Comparison of ENCODE assay signal across 24 mouse cellular contexts in the genomic region with DNA sequence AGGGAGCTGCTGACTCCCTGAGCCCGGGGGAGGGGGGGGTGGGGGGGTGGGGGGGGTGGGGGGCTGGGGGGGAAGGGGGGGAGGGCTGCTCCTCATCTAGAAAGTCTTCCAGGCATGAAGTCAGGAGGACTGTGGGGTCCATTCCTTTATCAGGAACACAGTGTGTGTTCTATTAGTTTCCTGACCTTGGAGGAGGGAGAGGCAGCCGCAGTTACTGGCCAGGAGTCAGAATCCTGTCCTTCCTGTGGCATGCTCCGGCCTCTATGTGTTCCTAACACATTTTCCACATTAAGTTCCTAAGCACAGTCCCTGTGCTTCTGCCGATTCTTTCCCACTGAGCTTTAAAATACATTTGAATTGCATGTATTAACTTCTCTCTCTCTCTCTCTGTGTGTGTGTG. TPM values are rescaled to one million over a fixed set of nuclear protein-coding genes. Genes with fewer than 3 reads are reported as not detected.
DNase-seq lines count a peak whose midpoint lies in the region; ATAC-seq and TF ChIP-seq lines count a peak whose summit lies in the region.
"Had no signal": no experiment of that assay in that cellular context is flagged by ENCODE, and none has a peak within 500 bp of the region (broad histone marks: within the 10 kb centered on the region; RNA-seq: fewer than 3 reads in every experiment).

No protein-coding gene starts in this region.

- no peak for DNase-seq in hindbrain, embryonic 10.5 days (ENCODE audit: low spot score)
- no peak for DNase-seq in hindbrain, postnatal 0 days (ENCODE audit: low spot score)
- peak; percentile 28 to 48 for DNase-seq in kidney, postnatal 4 days
- DNase-seq in kidney, adult 8-10 months, result no peak
- DNase-seq in midbrain, embryonic 11.5 days (ENCODE audit: low spot score, missing footprints), result peak; percentile 33
- DNase-seq in midbrain, embryonic 10.5 days (ENCODE audit: low spot score), result no peak
- no peak for DNase-seq in c-Kit-positive CD71-positive TER-119-positive erythroid progenitor cells, embryonic 14.5 days (ENCODE audit: low spot score)
- DNase-seq: cerebellum, adult 11 months; cerebellum, adult 9-10 months; cerebellum, postnatal 36 days; gastrocnemius, postnatal 10 days; liver, embryonic 13.5 days; right cerebral cortex, adult 18-20 months; spleen, adult 18-20 months; thymus, postnatal 14 days had no signal

- ATAC-seq in hindbrain, postnatal 0 days, result no peak
- no peak for ATAC-seq in midbrain, embryonic 11.5 days (ENCODE audit: low FRiP score)
- ATAC-seq: CD4-positive, CD25-positive, alpha-beta regulatory T cell, adult 4 months; forebrain, embryonic 13.5 days; intestine, embryonic 16.5 days; midbrain, embryonic 15.5 days had no signal

- peaks cover 19% of the 10 kb centered on the region for H3K36me3 ChIP-seq in hindbrain, embryonic 10.5 days
- H3K36me3 ChIP-seq in hindbrain, postnatal 0 days (ENCODE audit: insufficient read depth, low read length), result no peaks in the 10 kb centered on the region
- no peaks in the 10 kb centered on the region; the same call in 1 of the 2 replicates for H3K36me3 ChIP-seq in midbrain, embryonic 11.5 days (ENCODE audit: control insufficient read depth, insufficient read depth, low read length)
- H3K36me3 ChIP-seq in midbrain, embryonic 10.5 days, result peaks cover 43% of the 10 kb centered on the region
- H3K36me3 ChIP-seq: hindbrain, embryonic 12.5 days; liver, embryonic 13.5 days; lung, embryonic 15.5 days; midbrain, embryonic 15.5 days; neural tube, embryonic 15.5 days had no signal

- no peak overlapping the region for H3K4me3 ChIP-seq in hindbrain, embryonic 10.5 days
- no peak overlapping the region for H3K4me3 ChIP-seq in hindbrain, postnatal 0 days (ENCODE audit: low read length)
- H3K4me3 ChIP-seq in midbrain, embryonic 11.5 days (ENCODE audit: low read depth, low read length), result no peak overlapping the region
- H3K4me3 ChIP-seq in midbrain, embryonic 10.5 days, result no peak overlapping the region
- H3K4me3 ChIP-seq: forebrain, embryonic 13.5 days; hindbrain, embryonic 12.5 days; limb, embryonic 15.5 days; liver, embryonic 13.5 days; lung, embryonic 15.5 days; midbrain, embryonic 15.5 days; neural tube, embryonic 15.5 days had no signal

- no peak for TF ChIP-seq CTCF in hindbrain, postnatal 0 days (IDR thresholded peaks at IDR 0.05; ENCODE audit: low read depth)

- WGBS in hindbrain, embryonic 10.5 days, result 73% methylated on average over 4 of the region's 4 CpGs
- WGBS in hindbrain, postnatal 0 days, result 57% methylated on average over 3 of the region's 4 CpGs
- WGBS in midbrain, embryonic 11.5 days, result 83% methylated on average over 3 of the region's 4 CpGs
- WGBS in midbrain, embryonic 10.5 days, result 70% methylated on average over 4 of the region's 4 CpGs

- H3K4me2 ChIP-seq in hindbrain, postnatal 0 days (ENCODE audit: low read depth, low read length), result no peak overlapping the region
- H3K4me2 ChIP-seq in midbrain, embryonic 11.5 days, result no peak overlapping the region
- H3K4me2 ChIP-seq: forebrain, embryonic 13.5 days; hindbrain, embryonic 12.5 days; limb, embryonic 15.5 days; liver, embryonic 13.5 days; lung, embryonic 15.5 days; midbrain, embryonic 15.5 days; neural tube, embryonic 15.5 days had no signal

- no peak overlapping the region for H3K9ac ChIP-seq in hindbrain, postnatal 0 days (replicated peaks; ENCODE audit: low read length)
- no peak overlapping the region for H3K9ac ChIP-seq in midbrain, embryonic 11.5 days (ENCODE audit: low read length)
- H3K9ac ChIP-seq: forebrain, embryonic 13.5 days; hindbrain, embryonic 12.5 days; limb, embryonic 15.5 days; liver, embryonic 13.5 days; lung, embryonic 15.5 days; midbrain, embryonic 15.5 days; neural tube, embryonic 15.5 days had no signal

- peak overlapping the region; percentile 12; the same call in 1 of the 2 replicates for H3K27ac ChIP-seq in hindbrain, embryonic 10.5 days
- no peak overlapping the region for H3K27ac ChIP-seq in hindbrain, postnatal 0 days
- H3K27ac ChIP-seq in midbrain, embryonic 11.5 days (ENCODE audit: low read depth, low read length), result no peak overlapping the region
- H3K27ac ChIP-seq in midbrain, embryonic 10.5 days (replicated peaks), result no peak overlapping the region
- H3K27ac ChIP-seq: forebrain, embryonic 13.5 days; hindbrain, embryonic 12.5 days; limb, embryonic 15.5 days; liver, embryonic 13.5 days; lung, embryonic 15.5 days; macrophage; midbrain, embryonic 15.5 days; neural tube, embryonic 15.5 days had no signal

- H3K4me1 ChIP-seq in hindbrain, embryonic 10.5 days (replicated peaks), result peaks cover 20% of the 10 kb centered on the region
- no peaks in the 10 kb centered on the region for H3K4me1 ChIP-seq in hindbrain, postnatal 0 days (ENCODE audit: insufficient read depth, low read length)
- no peaks in the 10 kb centered on the region for H3K4me1 ChIP-seq in midbrain, embryonic 11.5 days (ENCODE audit: control insufficient read depth, insufficient read depth, low read length)
- H3K4me1 ChIP-seq in midbrain, embryonic 10.5 days, result peaks cover 3% of the 10 kb centered on the region; the same call in 1 of the 2 replicates
- H3K4me1 ChIP-seq: forebrain, embryonic 13.5 days; lung, embryonic 15.5 days; midbrain, embryonic 15.5 days; neural tube, embryonic 15.5 days had no signal

- H3K9me3 ChIP-seq in hindbrain, embryonic 10.5 days, result peaks cover 7% of the 10 kb centered on the region; the same call in 1 of the 2 replicates
- no peaks in the 10 kb centered on the region for H3K9me3 ChIP-seq in hindbrain, postnatal 0 days (ENCODE audit: low read length)
- no peaks in the 10 kb centered on the region for H3K9me3 ChIP-seq in midbrain, embryonic 11.5 days (ENCODE audit: control insufficient read depth, low read length)
- H3K9me3 ChIP-seq in midbrain, embryonic 10.5 days (replicated peaks), result peaks cover 11% of the 10 kb centered on the region; the same call in 1 of the 2 replicates
- H3K9me3 ChIP-seq: hindbrain, embryonic 12.5 days; limb, embryonic 15.5 days; liver, embryonic 13.5 days; lung, embryonic 15.5 days; midbrain, embryonic 15.5 days had no signal

- no peaks in the 10 kb centered on the region for H3K27me3 ChIP-seq in hindbrain, embryonic 10.5 days (ENCODE audit: insufficient read depth, poor library complexity, severe bottlenecking)
- H3K27me3 ChIP-seq in hindbrain, postnatal 0 days (ENCODE audit: insufficient read depth, low read length), result no peaks in the 10 kb centered on the region
- no peaks in the 10 kb centered on the region for H3K27me3 ChIP-seq in midbrain, embryonic 11.5 days (ENCODE audit: control insufficient read depth, insufficient read depth, low read length)
- no peaks in the 10 kb centered on the region for H3K27me3 ChIP-seq in midbrain, embryonic 10.5 days (ENCODE audit: low read depth, poor library complexity, severe bottlenecking)
- H3K27me3 ChIP-seq: forebrain, embryonic 13.5 days; hindbrain, embryonic 12.5 days; limb, embryonic 15.5 days; liver, embryonic 13.5 days; lung, embryonic 15.5 days; midbrain, embryonic 15.5 days; neural tube, embryonic 15.5 days had no signal

RNA-seq across cellular contexts. Expression of a gene that starts 22.2 kb away (rescaled TPM):
- 9.6 and 11.9 TPM in 2 replicates for polyA plus RNA-seq in hindbrain, embryonic 10.5 days (2016; fragmentation: Nextera tagmentation; extraction: Ambion mirVana)
- total RNA-seq in hindbrain, postnatal 0 days (2014; rRNA removed), result 1.7 and 2.2 TPM in 2 replicates
- polyA plus RNA-seq in hindbrain, postnatal 0 days (2015; fragmentation: Nextera tagmentation; extraction: Ambion mirVana), result 0.94 and 1.1 TPM in 2 replicates
- 11.4 and 12.5 TPM in 2 replicates for polyA plus RNA-seq in midbrain, embryonic 11.5 days (2014; fragmentation: Nextera tagmentation; extraction: Ambion mirVana)
- polyA plus RNA-seq in midbrain, embryonic 10.5 days (2016; fragmentation: Nextera tagmentation; extraction: Ambion mirVana), result 17.7 TPM in 2 replicates

RNA-seq across cellular contexts. Expression of a gene that starts 35.5 kb away (rescaled TPM):
- polyA plus RNA-seq in hindbrain, embryonic 10.5 days (2016; fragmentation: Nextera tagmentation; extraction: Ambion mirVana), result 5.2 and 6.0 TPM in 2 replicates
- 30.3 and 30.6 TPM in 2 replicates for total RNA-seq in hindbrain, postnatal 0 days (2014; rRNA removed)
- polyA plus RNA-seq in hindbrain, postnatal 0 days (2015; fragmentation: Nextera tagmentation; extraction: Ambion mirVana), result 6.5 TPM in 2 replicates
- 4.3 and 4.8 TPM in 2 replicates for polyA plus RNA-seq in midbrain, embryonic 11.5 days (2014; fragmentation: Nextera tagmentation; extraction: Ambion mirVana)
- polyA plus RNA-seq in midbrain, embryonic 10.5 days (2016; fragmentation: Nextera tagmentation; extraction: Ambion mirVana), result 5.9 and 6.4 TPM in 2 replicates

RNA-seq across cellular contexts. Expression of a gene that starts 55.4 kb away (rescaled TPM):
- polyA plus RNA-seq in hindbrain, embryonic 10.5 days (2016; fragmentation: Nextera tagmentation; extraction: Ambion mirVana), result 6.5 and 8.4 TPM in 2 replicates
- 15.8 and 18.7 TPM in 2 replicates for total RNA-seq in hindbrain, postnatal 0 days (2014; rRNA removed)
- polyA plus RNA-seq in hindbrain, postnatal 0 days (2015; fragmentation: Nextera tagmentation; extraction: Ambion mirVana), result 6.9 and 7.2 TPM in 2 replicates
- 7.6 and 8.8 TPM in 2 replicates for polyA plus RNA-seq in midbrain, embryonic 11.5 days (2014; fragmentation: Nextera tagmentation; extraction: Ambion mirVana)
- 7.3 and 7.7 TPM in 2 replicates for polyA plus RNA-seq in midbrain, embryonic 10.5 days (2016; fragmentation: Nextera tagmentation; extraction: Ambion mirVana)

Comparison
In these comparisons a context has a peak if more than half of its experiments do, and no peak if none do; other contexts are left out.
1. DNase-seq: peak in kidney, postnatal 4 days (2 of 2) and midbrain, embryonic 11.5 days (single experiment); none in hindbrain, embryonic 10.5 days (single experiment), hindbrain, postnatal 0 days (single experiment), kidney, adult 8-10 months (0 of 2), midbrain, embryonic 10.5 days (single experiment) and c-Kit-positive CD71-positive TER-119-positive erythroid progenitor cells, embryonic 14.5 days (single experiment).